Mouse (Mus musculus) left cerebral cortex, adult 18-20 months (tissue): ENCODE results near the gene Elfn1. TPM values are rescaled to one million over a fixed set of nuclear protein-coding genes. Genes with fewer than 3 reads are reported as not detected.
A peak's percentile ranks its signal among the peaks of the same experiment; 100 is the strongest.

Experiments used
- DNase-seq, 2 experiments: peaks; one replicate each; pipeline ENCODE4 v3.0.0; 2021 to 2022; ENCODE audit warnings: low spot score in 2 of 2, mixed read lengths in 1 of 2
- total RNA-seq, 2 experiments: library from RNA; stranded (reverse); gene quantifications; 2 replicates each; pipeline ENCODE4 v1.2.3; 2021

Elfn1 gene
- total RNA-seq, 2 experiments from 2014 or later = 32.3 to 36.1 TPM

GRCm38 (mm10) chr5:140018780-140019179 lies 111.0 kb downstream of the Elfn1 start:
- DNase-seq = no peak

DNA sequence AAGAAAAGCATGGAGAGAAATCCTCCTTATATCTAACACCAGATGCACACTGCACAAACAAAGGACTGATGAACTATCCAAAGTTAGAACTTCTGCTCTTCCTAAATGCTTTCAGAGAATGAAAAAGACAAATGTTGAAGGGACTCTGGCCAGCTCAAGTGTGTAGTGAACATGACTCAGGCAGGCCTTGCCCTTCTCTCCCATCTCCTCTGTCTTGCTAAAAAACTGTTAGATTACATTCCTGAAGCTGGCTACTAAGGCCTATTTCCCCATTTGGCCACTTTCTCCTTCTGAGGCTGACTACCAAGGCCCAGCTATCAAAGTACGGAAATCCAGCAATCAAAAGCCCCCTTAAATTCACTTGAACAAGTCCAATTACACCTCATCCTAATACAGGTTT lies 111.9 kb downstream of the Elfn1 start:
- DNase-seq = no peak

- DNase-seq = peak; percentile 26 to 27
These were observed 114.0 kb downstream of the Elfn1 start for GRCm38 (mm10) chr5:140021755-140022154.

- no peak for DNase-seq
These were observed 115.1 kb downstream of the Elfn1 start for GRCm38 (mm10) chr5:140022861-140023260.

GRCm38 (mm10) chr5:140023941-140024500 lies 116.3 kb downstream of the Elfn1 start:
- DNase-seq = peak; percentile 17 to 31

Other genes with a start within 250 kb of the Elfn1 start
- 1 to 10 TPM; 1.5 to 2.1 TPM for gene Micall2, start 171.6 kb upstream of the Elfn1 start, total RNA-seq
- 100 to 1,000 TPM in 1 of 2 experiments, 10 to 100 TPM in 1; 96.3 to 103 TPM for gene Ints1, start 132.3 kb upstream of the Elfn1 start, total RNA-seq
- gene Mafk, start 116.4 kb upstream of the Elfn1 start, total RNA-seq = 1 to 10 TPM; 8.9 to 9.2 TPM
- under 1 TPM; 0.35 to 0.53 TPM for gene Tmem184a, start 88.0 kb upstream of the Elfn1 start, total RNA-seq
- not detected for gene Gm26938, start 81.5 kb upstream of the Elfn1 start, total RNA-seq
- gene Psmg3, start 81.1 kb upstream of the Elfn1 start, total RNA-seq = 10 to 100 TPM; 19.3 TPM